ENCODE assay signal across 26 mouse cellular contexts in genomic region chr4:87702290-87702689, GRCm38 (mm10).
DNase-seq lines count a peak whose midpoint lies in the region; ATAC-seq lines count a peak whose summit lies in the region.
"Had no signal": no experiment of that assay in that cellular context is flagged by ENCODE, and none has a peak within 500 bp of the region (broad histone marks: within the 10 kb centered on the region; RNA-seq: fewer than 3 reads in every experiment).

No protein-coding gene starts in this region.

- no peaks in the 10 kb centered on the region for H3K9me3 ChIP-seq in forebrain, embryonic 10.5 days
- H3K9me3 ChIP-seq in forebrain, embryonic 13.5 days (replicated peaks): no peaks in the 10 kb centered on the region
- no peaks in the 10 kb centered on the region; the same call in 1 of the 2 replicates for H3K9me3 ChIP-seq in hindbrain, embryonic 12.5 days (replicated peaks)
- H3K9me3 ChIP-seq in hindbrain, embryonic 10.5 days: 0 out of 2 replicates have a peak, but pooled peaks cover 4% of the 10 kb centered on the region
- H3K9me3 ChIP-seq in kidney, embryonic 15.5 days (replicated peaks): no peaks in the 10 kb centered on the region
- H3K9me3 ChIP-seq in neural tube, embryonic 13.5 days: no peaks in the 10 kb centered on the region
- H3K9me3 ChIP-seq in midbrain, embryonic 15.5 days: no peaks in the 10 kb centered on the region
- H3K9me3 ChIP-seq: embryonic facial prominence, embryonic 10.5 days; heart, embryonic 10.5 days had no signal

- peaks cover 36% of the 10 kb centered on the region for H3K27me3 ChIP-seq in forebrain, embryonic 10.5 days (ENCODE audit: poor library complexity, severe bottlenecking)
- no peaks in the 10 kb centered on the region for H3K27me3 ChIP-seq in forebrain, embryonic 13.5 days
- no peaks in the 10 kb centered on the region for H3K27me3 ChIP-seq in hindbrain, embryonic 12.5 days
- 0 out of 2 replicates have a peak, but pooled peaks cover 6% of the 10 kb centered on the region for H3K27me3 ChIP-seq in hindbrain, embryonic 10.5 days (ENCODE audit: insufficient read depth, poor library complexity, severe bottlenecking)
- H3K27me3 ChIP-seq in kidney, embryonic 15.5 days: no peaks in the 10 kb centered on the region
- no peaks in the 10 kb centered on the region for H3K27me3 ChIP-seq in neural tube, embryonic 13.5 days
- H3K27me3 ChIP-seq in midbrain, embryonic 15.5 days (replicated peaks): no peaks in the 10 kb centered on the region
- H3K27me3 ChIP-seq: embryonic facial prominence, embryonic 13.5 days; heart, embryonic 13.5 days; hindbrain, embryonic 15.5 days had no signal

- no peak overlapping the region for H3K9ac ChIP-seq in forebrain, embryonic 13.5 days
- no peak overlapping the region for H3K9ac ChIP-seq in hindbrain, embryonic 12.5 days
- no peak overlapping the region for H3K9ac ChIP-seq in kidney, embryonic 15.5 days
- no peak overlapping the region for H3K9ac ChIP-seq in neural tube, embryonic 13.5 days
- no peak overlapping the region for H3K9ac ChIP-seq in midbrain, embryonic 15.5 days
- H3K9ac ChIP-seq: embryonic facial prominence, embryonic 13.5 days; heart, embryonic 13.5 days; hindbrain, embryonic 15.5 days had no signal

- DNase-seq in forebrain, embryonic 10.5 days (ENCODE audit: extremely low spot score, low spot score): no peak
- no peak for DNase-seq in hindbrain, embryonic 10.5 days (ENCODE audit: low spot score)
- no peak for DNase-seq in kidney, adult 8-10 months
- DNase-seq: adrenal gland, adult 8-10 months; adrenal gland, postnatal 25 days; cerebellum, adult 11-12 months; cerebellum, adult 8-10 months; cerebellum, postnatal 10 days; cerebellum, postnatal 36 days; embryo, embryonic 11 days; gastrocnemius, adult 2 months; gastrocnemius, postnatal 14 days; heart, adult 18-20 months; heart, postnatal 14 days; heart, postnatal 4 days had no signal

- no peak overlapping the region for H3K4me3 ChIP-seq in forebrain, embryonic 10.5 days
- no peak overlapping the region for H3K4me3 ChIP-seq in forebrain, embryonic 13.5 days
- H3K4me3 ChIP-seq in hindbrain, embryonic 12.5 days: no peak overlapping the region
- H3K4me3 ChIP-seq in hindbrain, embryonic 10.5 days: no peak overlapping the region
- no peak overlapping the region for H3K4me3 ChIP-seq in kidney, embryonic 15.5 days (replicated peaks)
- H3K4me3 ChIP-seq in neural tube, embryonic 13.5 days: no peak overlapping the region
- no peak overlapping the region for H3K4me3 ChIP-seq in midbrain, embryonic 15.5 days
- H3K4me3 ChIP-seq: embryonic facial prominence, embryonic 10.5 days; embryonic facial prominence, embryonic 13.5 days; gastrocnemius, adult 2 months; heart, embryonic 10.5 days; heart, embryonic 13.5 days; hindbrain, embryonic 15.5 days had no signal

- no peak overlapping the region for H3K4me2 ChIP-seq in forebrain, embryonic 13.5 days
- no peak overlapping the region for H3K4me2 ChIP-seq in hindbrain, embryonic 12.5 days (replicated peaks)
- no peak overlapping the region for H3K4me2 ChIP-seq in kidney, embryonic 15.5 days
- H3K4me2 ChIP-seq in neural tube, embryonic 13.5 days: no peak overlapping the region
- H3K4me2 ChIP-seq in midbrain, embryonic 15.5 days: no peak overlapping the region
- H3K4me2 ChIP-seq: embryonic facial prominence, embryonic 13.5 days; heart, embryonic 13.5 days; hindbrain, embryonic 15.5 days had no signal

- ATAC-seq in forebrain, embryonic 13.5 days: no peak
- ATAC-seq in hindbrain, embryonic 12.5 days (ENCODE audit: low FRiP score): no peak
- 0 out of 2 replicates have a peak, but pooled peaks have one; percentile 8 for ATAC-seq in kidney, embryonic 15.5 days (replicated peaks; ENCODE audit: low FRiP score)
- peak; percentile 65; the same call in 1 of the 2 replicates for ATAC-seq in neural tube, embryonic 13.5 days (ENCODE audit: low read depth)
- ATAC-seq in midbrain, embryonic 15.5 days (replicated peaks): no peak
- ATAC-seq: activated CD4-positive, CD25-positive, alpha-beta regulatory T cell, adult 4 months had no signal

- peaks cover 42% of the 10 kb centered on the region for H3K4me1 ChIP-seq in forebrain, embryonic 10.5 days
- H3K4me1 ChIP-seq in forebrain, embryonic 13.5 days: peaks cover 9% of the 10 kb centered on the region
- H3K4me1 ChIP-seq in hindbrain, embryonic 12.5 days: peaks cover 12% of the 10 kb centered on the region
- peaks cover 26% of the 10 kb centered on the region for H3K4me1 ChIP-seq in hindbrain, embryonic 10.5 days (replicated peaks)
- H3K4me1 ChIP-seq in kidney, embryonic 15.5 days: peaks cover 21% of the 10 kb centered on the region
- peaks cover 25% of the 10 kb centered on the region for H3K4me1 ChIP-seq in neural tube, embryonic 13.5 days (replicated peaks)
- H3K4me1 ChIP-seq in midbrain, embryonic 15.5 days: peaks cover 10% of the 10 kb centered on the region

- 91% methylated on average over 3 of the region's 3 CpGs for WGBS in forebrain, embryonic 10.5 days
- 90% methylated on average over 3 of the region's 3 CpGs for WGBS in forebrain, embryonic 13.5 days
- WGBS in hindbrain, embryonic 12.5 days: 78% methylated on average over 3 of the region's 3 CpGs
- 74% methylated on average over 3 of the region's 3 CpGs for WGBS in hindbrain, embryonic 10.5 days
- WGBS in kidney, embryonic 15.5 days: 59% methylated on average over 3 of the region's 3 CpGs
- 84% methylated on average over 3 of the region's 3 CpGs for WGBS in neural tube, embryonic 13.5 days
- WGBS in midbrain, embryonic 15.5 days: 84% methylated on average over 3 of the region's 3 CpGs

- H3K27ac ChIP-seq in forebrain, embryonic 10.5 days: peak overlapping the region; percentile 63; the same call in 1 of the 2 replicates
- no peak overlapping the region for H3K27ac ChIP-seq in forebrain, embryonic 13.5 days
- H3K27ac ChIP-seq in hindbrain, embryonic 12.5 days: 0 out of 2 replicates have a peak overlapping the region, but pooled peaks have one; percentile 48
- H3K27ac ChIP-seq in hindbrain, embryonic 10.5 days: no peak overlapping the region
- peak overlapping the region; percentile 42; the same call in 1 of the 2 replicates for H3K27ac ChIP-seq in kidney, embryonic 15.5 days
- peak overlapping the region; percentile 71 for H3K27ac ChIP-seq in neural tube, embryonic 13.5 days (replicated peaks)
- H3K27ac ChIP-seq in midbrain, embryonic 15.5 days: no peak overlapping the region
- H3K27ac ChIP-seq: embryonic facial prominence, embryonic 10.5 days; embryonic facial prominence, embryonic 13.5 days; gastrocnemius, adult 2 months; heart, embryonic 10.5 days; heart, embryonic 13.5 days; hindbrain, embryonic 15.5 days had no signal

- H3K36me3 ChIP-seq in forebrain, embryonic 10.5 days (replicated peaks): no peaks in the 10 kb centered on the region
- no peaks in the 10 kb centered on the region for H3K36me3 ChIP-seq in forebrain, embryonic 13.5 days (ENCODE audit: poor library complexity, severe bottlenecking)
- no peaks in the 10 kb centered on the region for H3K36me3 ChIP-seq in hindbrain, embryonic 12.5 days
- no peaks in the 10 kb centered on the region for H3K36me3 ChIP-seq in hindbrain, embryonic 10.5 days
- H3K36me3 ChIP-seq in kidney, embryonic 15.5 days: no peaks in the 10 kb centered on the region
- H3K36me3 ChIP-seq in neural tube, embryonic 13.5 days: no peaks in the 10 kb centered on the region
- no peaks in the 10 kb centered on the region for H3K36me3 ChIP-seq in midbrain, embryonic 15.5 days (replicated peaks)
- H3K36me3 ChIP-seq: embryonic facial prominence, embryonic 10.5 days; embryonic facial prominence, embryonic 13.5 days; heart, embryonic 10.5 days; heart, embryonic 13.5 days; hindbrain, embryonic 15.5 days had no signal

Comparison
In these comparisons a context has a peak if more than half of its experiments do, and no peak if none do; other contexts are left out.
1. H3K27ac ChIP-seq: peak in forebrain, embryonic 10.5 days (single experiment), hindbrain, embryonic 12.5 days (single experiment), kidney, embryonic 15.5 days (single experiment) and neural tube, embryonic 13.5 days (single experiment); none in forebrain, embryonic 13.5 days (single experiment), hindbrain, embryonic 10.5 days (single experiment) and midbrain, embryonic 15.5 days (single experiment).
2. ATAC-seq: peak in kidney, embryonic 15.5 days (single experiment) and neural tube, embryonic 13.5 days (single experiment); none in forebrain, embryonic 13.5 days (single experiment), hindbrain, embryonic 12.5 days (single experiment) and midbrain, embryonic 15.5 days (single experiment).